Mouse (Mus musculus) bone marrow macrophage, adult 2 months (primary cell): Measurements from ENCODE around the gene Dpep3.

Experiments used
- CTCF ChIP-seq: IDR thresholded peaks from 2 replicates; pipeline ENCODE4 v1.5.1; 2012; ENCODE audit warnings: low read depth, mild to moderate bottlenecking, low read length, moderate library complexity
- POLR2A ChIP-seq: IDR thresholded peaks from 2 replicates; pipeline ENCODE4 v1.6.1; 2012; ENCODE audit warnings: mild to moderate bottlenecking, low read depth, low read length, borderline replicate concordance

DNA sequence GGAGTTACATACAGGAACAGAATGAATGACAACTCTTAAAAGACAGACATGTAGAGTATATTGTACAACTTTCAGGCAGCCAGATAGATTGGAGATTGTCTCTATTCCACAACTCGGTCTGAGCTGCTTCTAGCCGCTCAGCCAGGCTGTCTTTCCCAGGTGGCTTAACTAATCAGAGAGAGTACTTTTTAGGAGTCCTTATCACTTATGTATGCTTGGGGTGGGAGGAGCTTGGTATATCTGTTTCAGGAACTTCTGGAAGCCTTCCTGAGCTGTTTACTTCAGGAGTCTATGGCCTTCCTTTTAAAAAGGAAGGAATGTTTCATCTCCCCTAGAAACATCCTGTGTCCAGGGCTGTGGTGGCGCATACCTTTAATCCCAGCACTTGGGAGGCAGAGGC lies 38.8 kb upstream of the Dpep3 start:
- TF ChIP-seq CTCF (no peak), POLR2A (no peak)
